In genomic region chr14:22591186-22591585, GRCm38 (mm10) we compare ENCODE assay signal across 21 mouse cellular contexts.
"Had no signal": no experiment of that assay in that cellular context is flagged by ENCODE, and none has a peak within 500 bp of the region (broad histone marks: within the 10 kb centered on the region; RNA-seq: fewer than 3 reads in every experiment).

No protein-coding gene starts in this region.

- H3K9me3 ChIP-seq: liver, embryonic 13.5 days; midbrain, embryonic 12.5 days; midbrain, embryonic 15.5 days; neural tube, embryonic 13.5 days had no signal

- H3K9ac ChIP-seq: liver, embryonic 13.5 days; midbrain, embryonic 12.5 days; midbrain, embryonic 15.5 days; neural tube, embryonic 13.5 days had no signal

- DNase-seq: kidney, adult 18-20 months; kidney, adult 9 months; kidney, postnatal 25 days; layer of hippocampus, adult 9-11 months; layer of hippocampus, postnatal 36 days; liver, embryonic 13.5 days; lung, adult 2 months; lung, postnatal 14 days; lung, postnatal 4 days; retina, postnatal 1 day; right cerebral cortex, postnatal 25 days; spleen, adult 18-20 months; thymus, adult 18-20 months; thymus, postnatal 4 days had no signal

- H3K4me3 ChIP-seq: layer of hippocampus, adult 2 months; left cerebral cortex, adult 2 months; liver, embryonic 13.5 days; midbrain, embryonic 12.5 days; midbrain, embryonic 15.5 days; myocyte; neural tube, embryonic 13.5 days had no signal

- H3K27me3 ChIP-seq: liver, embryonic 13.5 days had no signal

- H3K4me2 ChIP-seq: liver, embryonic 13.5 days; midbrain, embryonic 12.5 days; midbrain, embryonic 15.5 days; neural tube, embryonic 13.5 days had no signal

- H3K27ac ChIP-seq: kidney, postnatal 0 days; layer of hippocampus, adult 2 months; left cerebral cortex, adult 2 months; liver, embryonic 13.5 days; midbrain, embryonic 12.5 days; midbrain, embryonic 15.5 days; neural tube, embryonic 13.5 days had no signal

- ATAC-seq: midbrain, embryonic 15.5 days had no signal

- H3K36me3 ChIP-seq: liver, embryonic 13.5 days; midbrain, embryonic 12.5 days; midbrain, embryonic 15.5 days; neural tube, embryonic 13.5 days had no signal

- H3K4me1 ChIP-seq: midbrain, embryonic 12.5 days; midbrain, embryonic 15.5 days had no signal
